Mouse (Mus musculus) MEL (cell line): ENCODE data around the gene Syk. TPM values are rescaled to one million over a fixed set of nuclear protein-coding genes. Genes with fewer than 3 reads are reported as not detected.

Experiments
- DNase-seq: peaks from one replicate; pipeline ENCODE4 v3.0.0; 2011; ENCODE audit warnings: low read depth, low spot score
- H3K27ac ChIP-seq: 2 replicates; pipeline ENCODE4 v1.5.1; 2012; ENCODE audit warnings: low read depth, mild to moderate bottlenecking, control low read depth, low read length, moderate library complexity; ENCODE audit not compliant: control insufficient read depth
- H3K27me3 ChIP-seq, 2 experiments: fragments of 150-350 bp in 1 of 2; sonication (generic) in 1 of 2; 2 replicates each; pipeline ENCODE4 v1.6.1; 2012; ENCODE audit warnings: low read length in 2 of 2, mild to moderate bottlenecking in 2 of 2, improper control_type of control experiment in 1 of 2, moderate library complexity in 1 of 2; ENCODE audit not compliant: insufficient read depth in 2 of 2, control insufficient read depth in 1 of 2
- H3K36me3 ChIP-seq, 2 experiments: 2 replicates each; pipeline ENCODE4 v1.6.1; 2012 to 2014; ENCODE audit warnings: low read length in 2 of 2, improper control_type of control experiment in 1 of 2, inconsistent platforms in 1 of 2, mild to moderate bottlenecking in 1 of 2; ENCODE audit not compliant: insufficient read depth in 2 of 2, control insufficient read depth in 1 of 2
- H3K4me1 ChIP-seq, 2 experiments: fragments of 150-350 bp in 1 of 2; sonication (generic) in 1 of 2; 2 replicates each; pipeline ENCODE4 v1.6.1; 2012; ENCODE audit warnings: low read length in 2 of 2, improper control_type of control experiment in 1 of 2, mild to moderate bottlenecking in 1 of 2; ENCODE audit not compliant: insufficient read depth in 2 of 2, control insufficient read depth in 1 of 2
- H3K4me3 ChIP-seq, 2 experiments: fragments of 150-350 bp in 1 of 2; sonication (generic) in 1 of 2; 2 replicates each; pipeline ENCODE4 v1.5.1; 2012; ENCODE audit warnings: low read depth in 2 of 2, low read length in 2 of 2, mild to moderate bottlenecking in 2 of 2, moderate library complexity in 2 of 2, control low read depth in 1 of 2, improper control_type of control experiment in 1 of 2; ENCODE audit not compliant: control insufficient read depth in 1 of 2, insufficient read depth in 1 of 2
- H3K79me2 ChIP-seq: 2 replicates; pipeline ENCODE4 v1.6.1; 2012; ENCODE audit warnings: mild to moderate bottlenecking, low read length, moderate library complexity; ENCODE audit not compliant: control insufficient read depth, poor library complexity, insufficient read depth
- H3K9ac ChIP-seq: 2 replicates; pipeline ENCODE4 v1.6.1; 2012; ENCODE audit warnings: low read depth, mild to moderate bottlenecking, control low read depth, low read length, moderate library complexity; ENCODE audit not compliant: control insufficient read depth, poor library complexity, severe bottlenecking
- H3K9me3 ChIP-seq: fragments of 150-350 bp; sonication (generic); replicated peaks from 2 replicates; pipeline ENCODE4 v1.6.1; 2012; ENCODE audit warnings: mild to moderate bottlenecking, low read length, improper control_type of control experiment, moderate library complexity; ENCODE audit not compliant: insufficient read depth
- CTCF ChIP-seq, 3 experiments: IDR thresholded peaks in 2 of 3; conservative IDR thresholded peaks in 1 of 3; 2 replicates each; pipeline ENCODE4 v1.5.1; 2011 to 2012; ENCODE audit warnings: low read length in 3 of 3, low read depth in 2 of 3, mild to moderate bottlenecking in 2 of 3, improper control_type of control experiment in 1 of 3, inconsistent platforms in 1 of 3, mixed read lengths in 1 of 3, moderate library complexity in 1 of 3; ENCODE audit not compliant: control insufficient read depth in 1 of 3, insufficient read depth in 1 of 3, poor library complexity in 1 of 3, severe bottlenecking in 1 of 3
- E2F4 ChIP-seq: IDR thresholded peaks from 2 replicates; pipeline ENCODE4 v1.6.1; 2011; ENCODE audit warnings: low read depth, low read length, improper control_type of control experiment, borderline replicate concordance
- EP300 ChIP-seq, 2 experiments: IDR thresholded peaks; 2 replicates each; pipeline ENCODE4 v1.6.1; 2011; ENCODE audit warnings: improper control_type of control experiment in 2 of 2, low read length in 2 of 2, low read depth in 1 of 2, mild to moderate bottlenecking in 1 of 2
- ETS1 ChIP-seq: IDR thresholded peaks from 2 replicates; pipeline ENCODE4 v1.6.1; 2012; ENCODE audit warnings: low read depth, mild to moderate bottlenecking, inconsistent platforms, low read length, improper control_type of control experiment, moderate library complexity
- GABPA ChIP-seq: IDR thresholded peaks from 2 replicates; pipeline ENCODE4 v1.6.1; 2012; ENCODE audit warnings: low read depth, mild to moderate bottlenecking, inconsistent platforms, low read length, improper control_type of control experiment, moderate library complexity
- HCFC1 ChIP-seq: IDR thresholded peaks from 2 replicates; pipeline ENCODE4 v1.6.1; 2012; ENCODE audit warnings: low read depth, mild to moderate bottlenecking, inconsistent platforms, low read length, improper control_type of control experiment, moderate library complexity
- JUND ChIP-seq: IDR thresholded peaks from 2 replicates; pipeline ENCODE4 v1.6.1; 2011; ENCODE audit warnings: low read depth, mild to moderate bottlenecking, improper control_type of control experiment, low read length
- KAT2A ChIP-seq: conservative IDR thresholded peaks from 2 replicates; pipeline ENCODE4 v1.6.1; 2012; ENCODE audit warnings: low read depth, low read length, improper control_type of control experiment, inconsistent platforms
- MAX ChIP-seq: IDR thresholded peaks from 2 replicates; pipeline ENCODE4 v1.6.1; 2011; ENCODE audit warnings: low read length, improper control_type of control experiment
- MAZ ChIP-seq: IDR thresholded peaks from 2 replicates; pipeline ENCODE4 v1.6.1; 2012; ENCODE audit warnings: low read depth, mild to moderate bottlenecking, inconsistent platforms, low read length, improper control_type of control experiment
- POLR2A ChIP-seq, 2 experiments: IDR thresholded peaks; 2 replicates each; pipeline ENCODE4 v1.6.1; 2011 to 2012; ENCODE audit warnings: low read length in 2 of 2, mild to moderate bottlenecking in 2 of 2, control low read depth in 1 of 2, improper control_type of control experiment in 1 of 2, low read depth in 1 of 2, moderate library complexity in 1 of 2; ENCODE audit not compliant: control insufficient read depth in 1 of 2, insufficient read depth in 1 of 2, poor library complexity in 1 of 2
- POLR2AphosphoS2 ChIP-seq: IDR thresholded peaks from 2 replicates; pipeline ENCODE4 v1.6.1; 2011; ENCODE audit warnings: low read length, improper control_type of control experiment
- POLR2AphosphoS5 ChIP-seq: IDR thresholded peaks from 2 replicates; pipeline ENCODE4 v1.6.1; 2012; ENCODE audit warnings: low read depth, borderline replicate concordance, mild to moderate bottlenecking, inconsistent platforms, low read length, moderate library complexity, mixed read lengths
- RAD21 ChIP-seq: IDR thresholded peaks from 2 replicates; pipeline ENCODE4 v1.6.1; 2011; ENCODE audit warnings: mild to moderate bottlenecking, low read depth, low read length, improper control_type of control experiment
- TAL1 ChIP-seq: IDR thresholded peaks from 2 replicates; pipeline ENCODE4 v1.6.1; 2012; ENCODE audit warnings: mild to moderate bottlenecking, inconsistent platforms, low read length, moderate library complexity, mixed read lengths
- TBP ChIP-seq: IDR thresholded peaks from 2 replicates; pipeline ENCODE4 v1.8.0; 2011; ENCODE audit warnings: low read depth, low read length, improper control_type of control experiment
- USF1 ChIP-seq: IDR thresholded peaks from 2 replicates; pipeline ENCODE4 v1.6.1; 2014; ENCODE audit warnings: low read depth, mild to moderate bottlenecking, inconsistent platforms, low read length, improper control_type of control experiment, moderate library complexity
- ZC3H11A ChIP-seq: IDR thresholded peaks from 2 replicates; pipeline ENCODE4 v1.6.1; 2012; ENCODE audit warnings: low read depth, mild to moderate bottlenecking, inconsistent platforms, low read length, improper control_type of control experiment
- polyA plus RNA-seq, 2 experiments: library from polyadenylated mRNA; stranded (reverse) in 1 of 2; unstranded in 1 of 2; fragments of >175 nt in 1 of 2; fragments of >200 nt in 1 of 2; gene quantifications; 2 replicates each; pipeline versions ENCODE4 v1.2.1 to v1.2.4; 2012; ENCODE audit warnings: low replicate concordance in 2 of 2, low read depth in 1 of 2; ENCODE audit not compliant: insufficient read length in 2 of 2, insufficient read depth in 1 of 2, missing spikeins in 1 of 2
- total RNA-seq: library from RNA; depleted of rRNA; stranded (reverse); fragments of 300-350 nt; gene quantifications from 2 replicates; pipeline ENCODE4 v1.2.3, GENCODE M21; 2012

The Syk gene
- total and polyA plus RNA-seq, 3 experiments: 14.4 to 23.8 TPM; not detected in 1

DNA sequence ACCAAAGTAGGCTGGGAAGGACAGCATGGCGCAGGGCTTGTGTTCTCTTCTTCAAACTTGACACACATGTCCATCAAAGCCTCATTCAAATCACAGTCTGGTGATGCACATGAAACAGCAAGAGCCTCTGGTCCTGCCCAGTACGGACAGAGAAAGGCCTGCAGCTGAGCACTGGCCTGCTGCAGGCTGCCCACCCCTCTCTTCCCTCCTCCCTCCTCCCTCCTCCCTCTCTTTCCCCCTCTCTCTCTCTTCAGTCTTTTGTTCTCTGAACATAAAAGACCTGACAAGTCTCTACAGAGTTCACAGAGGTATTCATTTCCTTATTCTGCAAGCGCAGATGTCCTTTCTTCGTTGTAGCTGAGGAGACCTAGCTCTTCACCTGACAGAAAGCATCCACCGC, 99.1 kb downstream of the Syk start:
- Histone ChIP-seq H3K9me3 (no peaks in the 10 kb centered on the region), H3K79me2 (no peaks in the 10 kb centered on the region), H3K27ac (no peak overlapping the region), H3K27me3 (no peaks in the 10 kb centered on the region), H3K36me3 (no peaks in the 10 kb centered on the region), H3K4me3 (no peak overlapping the region), H3K4me1 (no peaks in the 10 kb centered on the region), H3K9ac (no peak overlapping the region)
- TF ChIP-seq POLR2A (IDR thresholded peaks at IDR 0.05; ENCODE audit: control insufficient read depth in 1 of 2, insufficient read depth in 1 of 2, low read depth in 1 of 2, low read length in 2 of 2, poor library complexity in 1 of 2) (no peak), USF1 (no peak), TAL1 (no peak), RAD21 (no peak), MAZ (no peak), POLR2AphosphoS5 (no peak), EP300 (IDR thresholded peaks at IDR 0.05; ENCODE audit: low read depth in 1 of 2, low read length in 2 of 2) (no peak), MAX (no peak), KAT2A (no peak), TBP (no peak), ETS1 (no peak), HCFC1 (no peak), CTCF (IDR thresholded peaks at IDR 0.05 in 2 of 3, conservative IDR thresholded peaks at IDR 0.05 in 1 of 3; ENCODE audit: control insufficient read depth in 1 of 3, insufficient read depth in 1 of 3, low read depth in 2 of 3, low read length in 3 of 3, poor library complexity in 1 of 3, severe bottlenecking in 1 of 3) (no peak)
- DNase-seq: no peak

DNA sequence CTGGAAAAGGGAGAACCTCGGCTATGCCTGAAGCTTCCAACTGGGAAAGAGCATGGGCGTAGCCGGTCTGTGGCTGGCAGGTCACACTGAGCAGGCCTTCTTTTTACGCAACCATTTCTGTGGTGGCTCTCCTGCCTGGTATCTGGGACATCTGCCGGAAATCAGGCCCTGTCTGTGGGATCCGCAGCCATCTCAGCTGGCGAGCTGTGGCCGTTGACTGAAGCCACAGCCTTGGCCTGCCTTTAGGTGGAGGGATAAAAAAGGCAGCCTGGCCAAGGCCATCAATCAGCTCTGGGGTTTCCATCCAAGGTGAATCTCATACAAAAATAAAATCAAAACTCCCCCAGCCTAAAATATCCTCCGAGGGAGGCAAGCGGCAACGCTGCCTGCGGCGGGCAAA, 107.5 kb downstream of the Syk start:
- DNase-seq: no peak
- Histone ChIP-seq H3K9ac (no peak overlapping the region), H3K4me1 (no peaks in the 10 kb centered on the region), H3K27me3 (no peaks in the 10 kb centered on the region), H3K9me3 (no peaks in the 10 kb centered on the region), H3K36me3 (no peaks in the 10 kb centered on the region), H3K4me3 (no peak overlapping the region), H3K79me2 (no peaks in the 10 kb centered on the region), H3K27ac (no peak overlapping the region)
- TF ChIP-seq JUND (no peak), ZC3H11A (no peak), USF1 (no peak), MAZ (no peak), POLR2AphosphoS2 (no peak), TAL1 (no peak)

- TF ChIP-seq GABPA (no peak), E2F4 (no peak)
- DNase-seq: no peak
- Histone ChIP-seq H3K9me3 (no peaks in the 10 kb centered on the region), H3K79me2 (no peaks in the 10 kb centered on the region), H3K9ac (no peak overlapping the region), H3K4me3 (no peak overlapping the region), H3K36me3 (no peaks in the 10 kb centered on the region), H3K4me1 (no peaks in the 10 kb centered on the region), H3K27ac (no peak overlapping the region), H3K27me3 (no peaks in the 10 kb centered on the region)
These were observed 109.3 kb downstream of the Syk start for GRCm38 (mm10) chr13:52692311-52692710.
